Mouse (Mus musculus) heart, embryonic 16.5 days (tissue): ENCODE measurements around the gene 9530003J23Rik. TPM values are rescaled to one million over a fixed set of nuclear protein-coding genes. Genes with fewer than 3 reads are reported as not detected.
"Not testable (repeated sequence)": the region's sequence is repeated elsewhere in the genome, so short reads cannot be mapped to it uniquely, and the experiment has no call there.

ENCODE experiments used
- ATAC-seq: fragments of 200-750 bp; cut with Nextera tagmentation; replicated peaks from 2 replicates; pipeline ENCODE4 v1.8.0; 2017; ENCODE audit warnings: moderate number of reproducible peaks; ENCODE audit not compliant: insufficient read depth, low FRiP score; ENCODE audit errors: extremely low read depth
- H3K27ac ChIP-seq: fragments of 300-500 bp; sonication (generic); 2 replicates; pipeline ENCODE4 v1.5.1; 2014; ENCODE audit warnings: mild to moderate bottlenecking, low read length, control low read depth, moderate library complexity
- H3K27me3 ChIP-seq: fragments of 300-500 bp; sonication (generic); 2 replicates; pipeline ENCODE4 v1.6.1; 2014; ENCODE audit warnings: low read length, mixed read lengths; ENCODE audit not compliant: control insufficient read depth, insufficient read depth
- H3K36me3 ChIP-seq: fragments of 300-500 bp; sonication (generic); 2 replicates; pipeline ENCODE4 v1.6.1; 2014; ENCODE audit not compliant: control insufficient read depth, insufficient read depth
- H3K4me1 ChIP-seq: fragments of 300-500 bp; sonication (generic); 2 replicates; pipeline ENCODE4 v1.6.1; 2014; ENCODE audit warnings: low read length, mixed read lengths; ENCODE audit not compliant: control insufficient read depth, insufficient read depth
- H3K4me2 ChIP-seq: fragments of 300-500 bp; sonication (generic); 2 replicates; pipeline ENCODE4 v1.6.1; 2014; ENCODE audit warnings: low read depth, mild to moderate bottlenecking, control low read depth, low read length
- H3K4me3 ChIP-seq: fragments of 300-500 bp; sonication (generic); 2 replicates; pipeline ENCODE4 v1.5.1; 2014; ENCODE audit warnings: mild to moderate bottlenecking, control low read depth, low read length
- H3K9ac ChIP-seq: fragments of 300-500 bp; sonication (generic); 2 replicates; pipeline ENCODE4 v1.6.1; 2014; ENCODE audit warnings: low read length, control low read depth
- H3K9me3 ChIP-seq: fragments of 300-500 bp; sonication (generic); replicated peaks from 2 replicates; pipeline ENCODE4 v1.6.1; 2016; ENCODE audit warnings: low read length; ENCODE audit not compliant: control insufficient read depth
- WGBS: fragments of 180-500 bp; shearing (Covaris S2); extraction: QIAGEN DNeasy Blood & Tissue Kit; methylation state at CpG from one replicate; pipeline ENCODE4 v1.1.7; 2014; 5-methylcytosine and 5-hydroxymethylcytosine counted together
- polyA plus RNA-seq: library from polyadenylated mRNA; unstranded; fragments of >200 nt; fragmentation: Nextera tagmentation; extraction: Ambion mirVana; gene quantifications from 2 replicates; pipeline ENCODE4 v1.2.1, GENCODE M21; 2015

9530003J23Rik gene
- polyA plus RNA-seq, 1 experiment from 2014 or later, result not detected

DNA sequence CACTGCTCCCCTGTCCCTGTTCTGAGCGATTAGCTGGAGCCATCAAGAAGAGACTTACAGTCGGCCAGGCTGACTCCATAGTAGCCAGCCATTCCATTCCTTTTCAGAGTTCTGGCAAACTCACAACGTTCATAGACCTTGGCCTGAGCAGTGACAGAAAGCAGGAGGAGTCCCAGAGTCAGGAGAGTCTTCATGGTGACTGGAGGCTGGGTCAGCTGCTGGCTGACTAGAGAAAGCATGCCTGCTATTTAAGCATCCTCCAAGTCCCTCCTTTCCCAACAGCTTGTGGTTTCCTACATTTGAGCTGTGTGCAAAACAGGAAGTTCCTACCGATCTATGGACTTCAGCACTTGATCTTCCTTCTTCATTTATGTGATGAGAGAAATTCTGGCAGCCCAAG lies 43.5 kb upstream of the 9530003J23Rik start, which contains the start of gene Lyz2:
TSS of gene Lyz2 (minus strand) at position 273 of the 400 bp plus-strand sequence.
- Histone ChIP-seq H3K27me3 (0 out of 2 replicates have a peak, but pooled peaks cover 2% of the 10 kb centered on the region), H3K36me3 (no peaks in the 10 kb centered on the region), H3K4me2 (no peak within 1 kb of the TSS), H3K4me1 (peaks cover 6% of the 10 kb centered on the region), H3K4me3 (no peak within 1 kb of the TSS), H3K9ac (no peak within 1 kb of the TSS), H3K9me3 (no peaks in the 10 kb centered on the region), H3K27ac (no peak within 1 kb of the TSS)
- ATAC-seq, result no peak
- WGBS, result 31% methylated on average over 4 of the region's 4 CpGs

DNA sequence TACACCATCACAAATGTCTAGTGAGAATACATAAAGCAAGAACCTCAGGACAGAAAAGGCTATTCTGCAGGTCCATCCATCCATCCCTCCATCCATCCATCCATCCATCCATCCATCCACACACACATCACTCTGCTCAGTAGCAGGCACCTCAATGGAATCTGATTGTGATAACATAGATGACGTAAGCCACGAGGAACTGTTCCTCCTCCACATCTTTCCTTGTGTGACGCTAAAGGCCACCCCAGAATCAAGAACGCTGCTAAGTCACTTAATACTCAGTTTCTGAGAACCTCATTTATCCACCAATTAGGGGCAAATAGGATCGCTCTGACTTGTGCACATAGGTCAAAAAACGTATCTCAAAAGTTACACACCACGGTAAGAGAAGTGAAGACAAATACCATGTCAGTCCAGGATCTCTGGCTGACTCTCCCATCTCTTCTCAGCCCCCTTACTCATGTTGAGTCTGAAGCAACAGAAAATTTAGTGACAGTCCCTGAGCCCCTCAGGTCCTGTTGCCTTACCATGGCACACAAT lies 42.9 kb upstream of the 9530003J23Rik start:
- peaks cover 6% of the 10 kb centered on the region for H3K4me1 ChIP-seq
- 0 out of 2 replicates have a peak, but pooled peaks cover 2% of the 10 kb centered on the region for H3K27me3 ChIP-seq
- H3K4me3 ChIP-seq, result no peak overlapping the region
- no peak overlapping the region for H3K4me2 ChIP-seq
- H3K9ac ChIP-seq, result no peak overlapping the region
- no peaks in the 10 kb centered on the region for H3K36me3 ChIP-seq
- ATAC-seq, result no peak
- H3K9me3 ChIP-seq, result no peaks in the 10 kb centered on the region
- H3K27ac ChIP-seq, result no peak overlapping the region
- 81% methylated on average over 7 of the region's 7 CpGs for whole genome bisulfite sequencing

DNA sequence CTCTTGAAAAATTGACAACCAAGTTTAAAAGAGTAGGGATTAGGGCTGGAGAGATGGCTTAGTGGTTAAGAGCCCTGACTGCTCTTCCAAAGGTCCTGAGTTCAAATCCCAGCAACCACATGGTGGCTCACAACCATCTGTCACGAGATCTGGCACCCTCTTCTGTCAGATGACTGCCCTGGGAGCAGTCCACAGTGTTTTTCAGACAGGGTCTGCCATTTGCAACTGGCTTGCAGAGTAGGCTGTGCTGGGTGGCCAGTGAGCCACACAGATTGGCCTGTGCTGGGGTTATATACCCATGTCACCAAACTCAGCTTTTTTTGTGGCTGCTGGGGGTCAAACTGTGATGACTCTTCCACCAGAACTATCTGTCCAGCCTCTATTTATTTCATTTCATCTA lies 41.5 kb upstream of the 9530003J23Rik start:
- H3K36me3 ChIP-seq, result no peaks in the 10 kb centered on the region
- H3K4me2 ChIP-seq, result no peak overlapping the region
- ATAC-seq, result no peak
- H3K4me1 ChIP-seq, result peaks cover 5% of the 10 kb centered on the region
- no peak overlapping the region for H3K9ac ChIP-seq
- H3K27ac ChIP-seq, result no peak overlapping the region
- H3K27me3 ChIP-seq, result no peaks in the 10 kb centered on the region
- 59% methylated on average over 1 of the region's 1 CpGs for WGBS
- H3K4me3 ChIP-seq, result no peak overlapping the region
- H3K9me3 ChIP-seq, result no peaks in the 10 kb centered on the region

DNA sequence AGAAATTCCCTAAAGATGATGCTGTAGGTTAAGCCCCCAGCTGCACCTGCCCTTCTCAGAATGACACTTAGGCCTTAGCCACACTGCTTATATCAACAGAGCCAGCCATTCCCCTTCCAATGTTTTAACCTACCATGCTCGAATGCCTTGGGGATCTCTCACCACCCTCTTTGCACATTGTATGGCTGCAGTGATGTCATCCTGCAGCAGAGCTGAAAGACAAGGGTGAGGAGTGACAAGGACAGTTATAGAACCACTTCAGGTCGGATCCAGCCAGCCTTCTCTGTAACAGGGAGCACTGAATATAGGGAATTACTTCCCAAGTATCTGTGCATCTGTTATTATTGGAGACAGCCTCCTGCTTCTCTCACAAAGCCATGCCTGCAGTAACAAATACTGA lies 40.0 kb upstream of the 9530003J23Rik start:
- H3K27ac ChIP-seq, H3K4me2 ChIP-seq, H3K27me3 ChIP-seq, H3K4me1 ChIP-seq, H3K4me3 ChIP-seq, H3K9ac ChIP-seq, ATAC-seq, H3K9me3 ChIP-seq, H3K36me3 ChIP-seq: not testable (repeated sequence)
- 27% methylated on average over 2 of the region's 2 CpGs for WGBS

DNA sequence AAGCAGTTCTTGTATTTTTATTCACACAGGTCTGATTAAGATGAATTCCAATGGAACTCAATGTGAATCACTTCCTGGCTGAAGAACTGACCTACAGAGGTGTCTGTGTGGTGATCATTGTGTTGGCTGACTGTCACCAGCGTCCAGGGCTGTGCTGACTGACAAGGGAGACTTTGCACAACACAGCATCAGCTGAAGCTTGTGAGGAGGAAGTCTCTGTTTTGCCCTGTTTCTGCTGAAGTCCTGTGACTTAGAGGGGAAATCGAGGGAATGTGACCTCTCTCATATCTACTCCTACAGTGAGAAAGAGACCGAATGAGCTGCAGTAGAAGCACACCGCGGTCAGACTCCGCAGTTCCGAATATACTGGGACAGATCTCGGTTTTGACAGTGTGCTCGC lies 39.3 kb upstream of the 9530003J23Rik start:
- not testable (repeated sequence) for H3K9ac ChIP-seq, ATAC-seq, H3K27me3 ChIP-seq, H3K36me3 ChIP-seq, H3K4me2 ChIP-seq, H3K27ac ChIP-seq, H3K4me1 ChIP-seq, H3K4me3 ChIP-seq, H3K9me3 ChIP-seq
- 67% methylated on average over 9 of the region's 9 CpGs for WGBS

DNA sequence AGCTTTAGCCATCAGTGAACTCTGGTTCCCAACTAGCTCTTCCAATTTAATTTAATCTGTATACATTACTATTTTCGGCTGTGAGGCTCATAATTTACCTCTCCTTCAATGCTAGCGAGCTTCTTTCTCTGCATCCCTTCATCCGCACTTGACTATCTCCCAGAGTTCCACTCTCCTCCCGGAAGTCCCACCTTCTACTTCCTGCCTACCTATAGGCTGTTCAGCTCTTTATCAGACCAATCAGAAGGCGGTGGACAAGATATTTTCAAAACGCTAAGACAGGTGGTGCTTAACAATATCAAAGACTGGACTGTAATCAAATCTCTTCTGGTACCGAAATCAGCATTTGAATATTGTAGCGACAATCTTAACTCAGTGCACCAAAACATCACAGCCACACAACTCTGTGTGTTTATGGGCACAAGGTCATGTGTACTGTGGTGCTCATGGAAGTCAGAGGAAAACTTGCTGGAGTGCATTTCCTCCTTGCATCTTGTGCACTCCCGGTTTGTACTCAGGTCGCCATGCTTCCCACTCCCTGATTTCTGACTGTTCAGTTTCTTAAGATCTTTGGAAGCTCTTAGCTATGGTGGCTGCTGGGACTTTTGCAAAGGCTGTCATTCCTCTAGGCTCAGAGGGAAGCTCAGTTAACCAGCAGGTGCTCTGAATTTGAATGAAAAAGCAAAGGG lies 37.3 kb upstream of the 9530003J23Rik start:
- Histone ChIP-seq H3K9me3 (no peaks in the 10 kb centered on the region), H3K4me2 (no peak overlapping the region), H3K9ac (no peak overlapping the region), H3K27ac (no peak overlapping the region), H3K27me3 (no peaks in the 10 kb centered on the region), H3K36me3 (no peaks in the 10 kb centered on the region), H3K4me1 (no peaks in the 10 kb centered on the region), H3K4me3 (no peak overlapping the region)
- no peak for ATAC-seq
- WGBS, result 80% methylated on average over 10 of the region's 10 CpGs

DNA sequence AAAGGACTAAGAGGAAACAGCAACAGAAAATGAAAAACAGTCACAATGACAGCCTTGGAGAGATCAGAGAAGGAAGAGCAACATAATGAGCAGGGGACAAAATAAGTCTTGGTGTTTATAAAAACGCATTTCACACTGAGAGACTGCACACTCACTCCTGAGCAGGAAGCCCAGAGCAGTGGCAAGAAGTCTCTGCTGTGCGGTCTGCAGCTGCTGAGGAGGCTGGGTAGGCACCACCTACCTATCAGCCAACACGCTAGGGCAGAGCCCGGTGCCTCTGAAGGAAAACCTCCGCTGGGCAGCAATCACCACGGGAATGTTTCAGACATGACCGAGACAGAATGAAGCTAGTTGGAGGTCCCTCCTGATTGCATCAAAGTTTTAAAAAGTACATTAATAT lies 36.1 kb upstream of the 9530003J23Rik start:
- ATAC-seq, H3K4me3 ChIP-seq, H3K36me3 ChIP-seq, H3K9ac ChIP-seq, H3K27me3 ChIP-seq, H3K27ac ChIP-seq, H3K4me1 ChIP-seq, H3K4me2 ChIP-seq, H3K9me3 ChIP-seq: not testable (repeated sequence)
- WGBS, result 64% methylated on average over 2 of the region's 7 CpGs

DNA sequence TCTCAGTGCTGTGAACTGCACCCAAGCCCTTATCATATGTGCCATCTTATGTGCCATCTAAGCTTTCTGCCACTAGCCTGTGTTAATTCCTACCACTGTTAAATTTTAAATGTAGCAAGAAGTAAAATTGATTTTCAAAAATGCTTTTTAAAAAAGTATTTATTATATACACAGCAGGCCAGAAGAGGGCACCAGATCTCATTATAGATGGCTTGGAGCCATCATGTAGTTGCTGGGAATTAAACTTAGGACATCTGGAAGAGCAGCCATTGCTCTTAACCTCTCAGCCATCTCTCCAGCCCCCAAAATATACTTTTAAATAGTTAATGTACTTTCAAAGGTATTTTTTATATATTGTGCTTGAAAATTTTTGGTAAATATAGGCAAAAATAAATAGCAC lies 33.5 kb upstream of the 9530003J23Rik start:
- Histone ChIP-seq H3K4me3 (no peak overlapping the region), H3K36me3 (no peaks in the 10 kb centered on the region), H3K9ac (no peak overlapping the region), H3K9me3 (no peaks in the 10 kb centered on the region), H3K27ac (no peak overlapping the region), H3K27me3 (no peaks in the 10 kb centered on the region), H3K4me2 (no peak overlapping the region), H3K4me1 (no peaks in the 10 kb centered on the region)
- no peak for ATAC-seq

DNA sequence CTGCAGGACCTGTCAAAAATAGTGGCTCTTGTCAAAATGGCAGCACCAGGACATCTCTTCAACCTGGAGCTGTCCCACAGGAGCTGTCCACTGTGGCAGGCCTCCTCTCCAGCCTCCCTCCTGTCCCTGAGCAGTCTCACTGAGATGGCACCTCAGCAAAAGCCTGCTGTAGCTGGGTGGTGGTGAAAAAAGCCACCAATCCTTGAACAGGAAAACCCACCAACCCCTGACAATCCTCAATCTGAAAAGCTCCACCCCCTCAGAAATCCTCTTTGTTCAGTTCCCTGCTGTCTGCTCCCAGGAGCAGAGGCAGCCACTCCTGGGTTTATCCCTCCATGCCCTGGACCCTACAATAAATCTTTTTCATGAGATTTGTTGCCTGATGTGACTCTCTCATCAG lies 21.4 kb upstream of the 9530003J23Rik start:
- H3K9me3 ChIP-seq, result peaks cover 2% of the 10 kb centered on the region; the same call in 1 of the 2 replicates
- no peak overlapping the region for H3K27ac ChIP-seq
- H3K27me3 ChIP-seq, result no peaks in the 10 kb centered on the region
- no peaks in the 10 kb centered on the region for H3K36me3 ChIP-seq
- no peak overlapping the region for H3K4me2 ChIP-seq
- no peak overlapping the region for H3K9ac ChIP-seq
- no peaks in the 10 kb centered on the region for H3K4me1 ChIP-seq
- no peak overlapping the region for H3K4me3 ChIP-seq
- no peak for ATAC-seq
